Mouse (Mus musculus): ENCODE data around the gene Ubap1l.

Ubap1l gene

GRCm38 (mm10) chr9:65374468-65375162, 13.8 kb downstream of the Ubap1l start:
- DNase-seq (ENCODE audit: low spot score) = no peak

DNA sequence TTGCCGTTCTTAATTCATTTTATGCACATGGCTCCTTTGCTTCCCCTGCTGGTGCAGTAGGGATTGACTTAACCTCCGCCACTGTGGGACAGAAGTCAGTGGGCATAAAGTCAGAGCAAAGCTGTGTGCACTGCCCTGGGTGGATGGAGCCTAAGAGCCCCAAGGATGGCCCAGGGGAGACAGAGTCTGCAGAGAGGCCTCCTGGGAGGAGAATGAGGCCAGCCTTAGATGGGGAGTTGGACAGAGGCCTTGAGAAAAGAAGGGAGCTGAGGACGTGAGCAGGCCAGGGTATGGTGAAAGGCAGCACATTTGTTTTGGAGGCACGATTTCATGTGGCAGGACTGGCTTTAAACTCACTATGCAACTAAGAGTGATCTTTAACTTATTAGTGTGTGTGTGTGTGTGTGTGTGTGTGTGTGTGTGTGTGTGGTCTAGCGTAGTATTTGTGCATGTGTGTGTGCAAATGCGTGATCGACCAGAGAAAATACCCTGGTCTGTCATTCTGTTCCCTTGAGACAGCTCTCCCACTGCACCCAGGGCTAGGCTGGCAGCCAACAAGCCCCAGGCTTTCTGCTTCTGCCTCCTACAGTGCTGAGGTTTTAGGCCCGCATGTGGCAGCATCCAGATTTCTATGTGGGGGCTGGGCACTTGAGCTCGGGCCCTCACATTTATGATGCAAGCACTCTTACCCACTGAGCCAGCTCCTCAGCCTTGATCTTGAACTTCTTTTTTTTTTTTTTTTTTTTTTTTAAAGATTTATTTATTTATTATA, 14.5 kb downstream of the Ubap1l start:
- DNase-seq (ENCODE audit: low spot score) = no peak

DNA sequence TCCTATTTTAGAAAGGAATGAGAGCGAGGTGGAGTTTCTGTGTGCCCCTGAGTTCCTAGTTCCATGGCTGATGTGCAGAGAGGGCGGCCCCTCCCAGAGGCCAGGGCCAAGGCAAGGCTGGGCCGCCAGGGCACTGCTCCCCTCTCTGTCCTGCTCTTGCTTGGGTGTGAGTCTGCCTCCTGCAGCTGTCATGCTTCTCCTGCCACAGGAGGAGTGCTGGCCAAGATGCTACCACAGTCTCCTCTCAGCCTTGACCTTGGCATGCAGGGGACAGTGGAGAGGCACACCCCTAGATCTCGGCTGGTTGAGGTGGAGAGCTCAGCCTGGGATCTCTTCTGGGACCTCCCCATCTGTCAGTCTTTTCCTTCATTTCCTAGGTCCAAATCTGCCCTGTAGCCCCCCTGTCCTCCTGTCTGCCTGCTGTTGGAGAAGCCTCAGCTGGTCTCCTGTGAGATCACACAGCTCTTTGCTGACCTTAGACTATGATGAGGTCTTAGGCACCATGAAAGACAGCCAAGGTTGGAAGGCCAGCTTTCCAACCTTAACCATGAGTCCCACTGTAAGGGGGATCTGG, 20.3 kb downstream of the Ubap1l start:
- no peak for DNase-seq (ENCODE audit: low spot score)

DNA sequence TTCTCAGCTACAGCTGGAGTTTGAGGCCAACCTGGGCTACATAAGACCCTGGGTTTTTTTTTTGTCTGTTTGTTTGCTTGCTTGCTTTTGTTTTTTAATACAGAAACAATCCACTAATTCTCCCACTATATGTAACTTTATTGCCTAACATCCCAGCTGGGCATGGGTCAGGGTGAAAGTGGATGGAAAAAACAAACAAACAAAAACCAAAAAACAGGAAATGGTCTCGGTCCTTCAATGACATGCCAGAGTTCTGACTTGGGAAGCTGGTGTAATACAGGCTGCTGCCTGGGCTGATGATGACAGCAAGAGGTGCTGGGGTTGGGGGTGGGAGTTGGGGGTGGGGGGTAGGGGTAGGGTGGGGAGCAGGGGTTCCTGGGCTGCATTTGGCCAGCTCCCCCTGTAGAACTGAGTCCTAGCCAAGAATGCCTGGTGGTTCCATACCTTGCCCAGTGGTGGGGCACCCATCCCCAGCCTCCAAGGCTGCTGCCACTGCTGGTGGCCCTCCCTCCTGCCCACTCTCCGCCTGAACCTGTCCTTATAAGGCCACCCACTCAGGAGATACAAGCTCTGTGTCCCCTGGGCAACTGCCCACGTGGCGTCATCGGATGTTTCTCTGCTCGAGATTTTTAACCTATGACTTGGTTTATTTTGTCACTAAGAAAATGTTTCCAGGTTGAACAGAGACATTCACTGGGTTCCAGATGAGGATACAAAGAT, 21.4 kb downstream of the Ubap1l start:
- DNase-seq (ENCODE audit: low spot score) = no peak

GRCm38 (mm10) chr9:65382751-65383097, 21.9 kb downstream of the Ubap1l start:
- DNase-seq (ENCODE audit: low spot score) = no peak

DNA sequence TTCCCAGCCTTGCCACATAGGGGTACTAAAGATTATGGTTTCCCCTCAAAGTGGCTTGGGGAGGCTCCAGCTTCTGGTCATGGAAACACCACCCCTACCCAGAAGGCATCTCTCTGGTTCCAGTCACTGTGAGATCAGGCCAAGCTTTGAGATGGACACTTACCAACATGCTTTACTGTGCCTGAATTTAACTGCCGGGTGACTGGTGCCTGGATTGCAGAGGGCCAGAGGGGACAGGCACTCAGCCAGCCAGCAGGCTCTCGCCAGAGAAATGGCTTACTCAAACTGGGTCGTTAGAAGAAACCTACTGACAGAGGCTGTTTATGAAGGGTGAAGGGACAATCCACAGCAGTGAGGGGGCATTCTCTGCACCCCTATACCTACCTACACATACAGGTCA, 23.4 kb downstream of the Ubap1l start:
- DNase-seq (ENCODE audit: low spot score) = no peak

GRCm38 (mm10) chr9:65386373-65387140, 25.7 kb downstream of the Ubap1l start:
- no peak for DNase-seq (ENCODE audit: low spot score)

- no peak for DNase-seq (ENCODE audit: low spot score)
Observed at GRCm38 (mm10) chr9:65390752-65391612, 30.1 kb downstream of the Ubap1l start.

DNA sequence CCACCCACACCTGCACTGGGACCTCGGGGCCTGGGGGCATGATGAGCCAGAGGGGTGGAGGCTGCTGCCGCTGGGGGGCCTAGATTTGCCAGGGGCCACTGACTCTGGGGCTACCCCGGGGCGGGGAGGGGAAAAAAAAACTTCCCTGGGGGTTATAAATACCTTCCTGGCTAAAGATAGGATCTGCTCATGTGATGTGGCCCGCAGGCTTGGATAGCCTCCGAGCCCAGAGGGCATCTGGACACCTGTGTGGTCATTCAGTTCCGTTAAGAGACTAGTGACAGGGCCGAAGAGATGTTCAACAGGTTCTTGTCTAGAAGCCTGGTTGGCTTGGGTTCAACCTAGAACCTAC, 30.7 kb downstream of the Ubap1l start, which contains the start of gene Kbtbd13:
Kbtbd13 (minus strand) TSS at position 40 of the 352 bp plus-strand sequence.
- no peak for DNase-seq (ENCODE audit: low spot score)

DNA sequence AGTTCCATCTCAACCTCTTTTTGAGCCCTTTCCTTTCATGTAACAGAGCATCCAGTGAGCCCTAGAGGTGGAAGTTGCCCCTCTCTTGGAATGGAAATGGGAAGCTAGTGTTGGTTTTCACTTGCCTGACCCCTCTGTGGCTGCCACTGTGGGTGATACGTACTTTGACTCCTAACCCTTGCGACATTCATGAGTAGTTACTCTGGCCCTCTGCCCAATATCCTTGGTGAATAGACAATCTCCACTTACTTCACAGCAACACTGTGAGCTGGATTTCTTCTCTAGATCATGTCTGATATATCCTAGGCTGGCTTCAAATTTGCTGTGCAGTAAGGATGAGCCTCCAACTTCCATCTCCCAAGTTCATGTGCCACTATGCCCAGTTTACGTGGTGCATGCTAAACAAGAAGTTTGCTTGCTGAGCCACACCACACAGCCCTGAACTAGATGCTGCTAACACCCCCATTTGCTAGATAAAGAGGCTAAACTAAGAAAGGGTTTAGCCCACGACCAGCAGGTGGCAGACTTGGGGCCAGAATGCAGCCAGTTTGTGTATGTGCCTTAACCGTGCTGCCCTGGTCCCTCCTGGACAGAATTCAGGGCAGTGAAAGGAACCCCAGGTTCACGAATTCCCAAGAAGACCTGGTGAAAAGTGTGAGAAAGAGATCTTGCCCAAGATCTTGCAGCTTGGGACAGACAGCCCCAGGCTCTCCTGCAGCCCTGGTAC, 32.0 kb downstream of the Ubap1l start:
- DNase-seq (ENCODE audit: low spot score) = peak; percentile 62

DNA sequence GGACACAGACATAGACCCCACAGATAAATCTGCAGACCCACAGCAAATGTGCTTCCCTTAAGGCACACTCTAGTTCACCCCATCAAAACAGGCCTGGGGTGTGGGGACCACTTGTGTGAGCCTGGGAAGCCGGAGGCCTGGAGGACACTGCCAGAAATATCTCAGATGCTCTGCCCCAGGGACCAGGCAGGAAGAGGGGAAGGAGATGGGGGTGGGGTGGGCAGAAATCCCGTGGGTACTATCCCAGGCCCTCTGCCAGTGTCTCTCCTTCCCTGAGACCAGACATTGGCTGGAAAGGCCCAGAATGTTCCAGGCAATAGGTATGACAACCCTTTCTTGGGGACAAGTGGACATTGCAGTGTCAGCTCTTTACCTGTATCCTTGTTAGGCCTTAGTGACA, 32.8 kb downstream of the Ubap1l start:
- DNase-seq (ENCODE audit: low spot score) = no peak

- DNase-seq (ENCODE audit: low spot score) = no peak
Observed at GRCm38 (mm10) chr9:65394360-65394759, 33.5 kb downstream of the Ubap1l start.

- peak; percentile 73 for DNase-seq (ENCODE audit: low spot score)
Observed at GRCm38 (mm10) chr9:65398279-65398678, 37.4 kb downstream of the Ubap1l start, which contains the start of gene Rasl12. Gene Rasl12 (plus strand): TSS chr9:65398506.

DNA sequence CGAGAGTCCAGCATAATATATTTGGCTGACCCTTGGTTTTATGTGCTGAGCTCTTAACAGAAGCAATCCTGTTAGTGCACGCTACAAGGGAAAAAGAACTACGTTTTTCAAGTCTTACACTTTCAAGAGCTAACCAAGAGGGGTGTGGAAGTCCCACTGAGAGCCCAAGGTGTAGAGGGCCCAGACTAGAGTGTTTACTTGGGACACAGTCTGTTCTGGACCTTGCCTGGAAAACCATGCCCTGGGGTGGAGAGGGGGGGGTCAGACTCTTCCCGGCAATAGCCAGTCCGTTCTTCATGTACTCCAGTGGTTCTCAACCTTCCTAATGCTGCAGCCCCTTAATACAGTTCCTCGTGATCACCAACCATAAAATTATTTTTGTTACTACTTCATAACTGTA, 39.1 kb downstream of the Ubap1l start:
- no peak for DNase-seq (ENCODE audit: low spot score)

DNA sequence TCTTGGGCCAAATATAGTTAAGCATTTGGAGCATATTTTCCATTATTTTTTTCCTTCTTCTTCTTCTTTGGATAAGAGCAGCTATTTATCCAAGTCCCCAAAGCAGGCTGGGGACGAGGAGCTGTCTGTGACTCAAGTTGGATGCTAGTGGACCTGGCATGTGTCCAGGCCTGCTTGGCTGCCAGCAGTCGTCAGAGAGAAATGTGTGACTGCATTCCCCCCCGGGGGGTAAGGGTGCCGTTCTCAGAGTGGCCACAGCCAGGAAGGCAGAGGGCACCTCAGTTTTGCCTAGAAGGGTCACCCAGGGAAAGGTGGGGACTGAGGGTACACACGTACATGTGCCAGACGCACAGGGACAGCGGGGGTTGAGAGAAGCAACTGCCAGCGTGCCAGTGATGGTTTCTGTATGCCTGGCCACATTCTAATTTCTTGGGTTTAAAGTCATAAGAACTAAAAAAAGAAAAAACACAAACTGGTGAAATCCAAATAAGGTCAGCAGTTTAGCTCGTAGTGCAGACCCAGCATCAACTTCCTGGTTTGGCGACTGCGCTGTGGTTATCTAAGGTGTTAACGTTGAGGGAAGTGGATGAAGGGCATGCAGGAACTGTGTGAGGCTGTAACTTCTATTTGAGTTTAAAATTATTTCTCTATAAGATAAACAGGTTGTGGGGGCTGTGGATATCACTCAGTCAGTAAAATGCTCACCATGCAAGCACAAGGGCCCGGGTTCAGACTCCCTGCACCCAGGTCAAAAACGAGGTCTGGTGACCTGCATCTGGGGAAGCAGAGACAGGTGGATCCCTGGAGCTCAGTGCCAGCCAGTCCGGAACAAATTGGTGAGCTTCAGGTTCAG, 43.7 kb downstream of the Ubap1l start:
- DNase-seq (ENCODE audit: low spot score) = peak; percentile 55

- DNase-seq (ENCODE audit: low spot score) = no peak
Observed at GRCm38 (mm10) chr9:65405184-65405449, 44.3 kb downstream of the Ubap1l start.

GRCm38 (mm10) chr9:65407327-65407726, 46.5 kb downstream of the Ubap1l start:
- DNase-seq (ENCODE audit: low spot score) = no peak

DNA sequence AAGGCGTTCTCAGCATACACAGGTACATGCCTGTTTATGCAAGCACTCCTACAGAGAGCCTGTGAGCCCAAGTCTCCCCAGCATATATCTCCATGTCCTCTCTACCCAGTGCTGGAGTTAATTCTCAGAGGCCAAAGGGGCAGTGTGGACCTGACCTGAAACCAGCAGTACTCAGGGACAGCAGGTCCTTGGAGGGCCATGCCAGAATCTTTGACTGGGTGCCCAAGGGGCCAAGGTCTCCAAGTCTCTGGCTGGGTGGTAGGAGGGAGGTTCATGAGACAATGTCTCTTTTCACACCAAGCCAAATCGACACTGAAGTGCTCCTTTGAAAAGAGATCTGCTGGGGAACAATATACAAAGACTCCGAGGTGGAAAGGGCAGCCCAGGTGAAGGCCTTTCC, 47.0 kb downstream of the Ubap1l start:
- peak; percentile 32 for DNase-seq (ENCODE audit: low spot score)

DNA sequence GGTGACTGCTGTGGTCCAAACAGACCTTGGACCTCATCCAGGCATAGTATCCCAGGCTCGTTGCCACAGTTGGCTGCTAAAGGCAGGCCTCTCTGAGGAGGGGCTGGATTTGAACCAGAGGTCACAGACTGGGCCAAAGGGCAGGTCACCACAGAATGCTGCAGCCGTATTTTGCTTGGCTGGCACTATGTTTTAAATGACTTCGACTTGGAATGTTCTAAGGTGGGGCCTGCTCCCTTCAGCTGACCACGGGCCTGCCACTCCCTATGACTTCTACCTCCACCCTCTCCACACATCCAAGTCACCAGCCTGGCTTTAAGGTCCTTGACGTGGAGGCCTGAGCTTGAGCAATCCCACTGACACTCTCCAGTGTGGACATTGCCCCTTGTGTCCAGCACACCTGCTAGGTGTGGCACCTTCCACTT, 48.0 kb downstream of the Ubap1l start:
- no peak for DNase-seq (ENCODE audit: low spot score)

Measured in ovary, postnatal 36 days (tissue).